Mouse (Mus musculus): ENCODE data around the gene Gatb. TPM values are rescaled to one million over a fixed set of nuclear protein-coding genes. Genes with fewer than 3 reads are reported as not detected.

Gatb gene
- polyA plus RNA-seq, 1 experiment, result not detected

GRCm38 (mm10) chr3:85698496-85698895, 124.6 kb downstream of the Gatb start:
- 91% methylated on average over 4 of the region's 4 CpGs for WGBS
- H3K27ac ChIP-seq (ENCODE audit: insufficient read depth, low read depth, low read length), result no peak overlapping the region

GRCm38 (mm10) chr3:85703141-85703882, 129.4 kb downstream of the Gatb start:
- 71% methylated on average over 6 of the region's 6 CpGs for WGBS
- Histone ChIP-seq H3K4me3 (ENCODE audit: insufficient read depth, low read depth, low read length) (no peak overlapping the region), H3K27ac (ENCODE audit: insufficient read depth, low read depth, low read length) (no peak overlapping the region), H3K4me1 (ENCODE audit: control insufficient read depth, insufficient read depth, low read length) (peaks cover 2% of the 10 kb centered on the region; the same call in 1 of the 2 replicates)
- TF ChIP-seq POLR2A (IDR thresholded peaks at IDR 0.05; ENCODE audit: insufficient read depth, low read depth, low read length) (no peak), CTCF (IDR thresholded peaks at IDR 0.05; ENCODE audit: insufficient read depth, low read depth, low read length) (no peak)

More at GRCm38 (mm10) chr3:85698496-85698895, 124.6 kb downstream of the Gatb start:
- H3K4me1 ChIP-seq (ENCODE audit: control insufficient read depth, insufficient read depth, low read length), result peaks cover 2% of the 10 kb centered on the region; the same call in 1 of the 2 replicates
- TF ChIP-seq POLR2A (IDR thresholded peaks at IDR 0.05; ENCODE audit: insufficient read depth, low read depth, low read length), result no peak
- no peak for TF ChIP-seq CTCF (IDR thresholded peaks at IDR 0.05; ENCODE audit: insufficient read depth, low read depth, low read length)
- no peak overlapping the region for H3K4me3 ChIP-seq (ENCODE audit: insufficient read depth, low read depth, low read length)

Other genes with a start within 250 kb of the Gatb start
- gene Fam160a1, start 243.2 kb downstream of the Gatb start, polyA plus RNA-seq (2012; ENCODE audit: insufficient read depth, insufficient read length, low replicate concordance, missing spikeins), result not detected in 2 replicates